Comparison of ENCODE assay signal across 20 mouse cellular contexts in genomic region chr14:76849071-76849470, GRCm38 (mm10).
DNase-seq lines count a peak whose midpoint lies in the region; TF ChIP-seq lines count a peak whose summit lies in the region.
"Had no signal": no experiment of that assay in that cellular context is flagged by ENCODE, and none has a peak within 500 bp of the region (broad histone marks: within the 10 kb centered on the region; RNA-seq: fewer than 3 reads in every experiment).

No protein-coding gene starts in this region.

- peak; percentile 37 to 49 for DNase-seq in heart, adult 18-20 months
- DNase-seq in heart, postnatal 25 days (ENCODE audit: low spot score): no peak
- peak; percentile 64 for DNase-seq in left cerebral cortex, postnatal 4 days
- DNase-seq in left cerebral cortex, adult 2 months (ENCODE audit: extremely low spot score in 1 of 2, low spot score in 2 of 2): no peak
- peak; percentile 15 for DNase-seq in brain, embryonic 14.5 days (ENCODE audit: low read depth)
- peak; percentile 9 to 28 for DNase-seq in lung, postnatal 4 days
- DNase-seq in right cerebral cortex, postnatal 36 days (ENCODE audit: low spot score in 2 of 2): no peak
- DNase-seq: cerebellum, adult 11-12 months; cerebellum, postnatal 36 days; gastrocnemius, adult 2 months; kidney, adult 9 months; kidney, postnatal 14 days; liver, postnatal 0 days; right cerebral cortex, postnatal 4 days; thymus, postnatal 25 days had no signal

- no peak for TF ChIP-seq CTCF in left cerebral cortex, adult 2 months (IDR thresholded peaks at IDR 0.05)
- no peak for TF ChIP-seq CTCF in brain, embryonic 14.5 days (IDR thresholded peaks at IDR 0.05; ENCODE audit: borderline replicate concordance, extremely low read depth, insufficient read depth, insufficient read length)

- H3K4me3 ChIP-seq in left cerebral cortex, adult 2 months: no peak overlapping the region
- H3K4me3 ChIP-seq: gastrocnemius, adult 2 months; hindbrain, embryonic 13.5 days; intestine, embryonic 15.5 days; megakaryocyte, embryonic 14.5 days; midbrain, embryonic 13.5 days; neural tube, embryonic 12.5 days had no signal

- H3K27ac ChIP-seq in left cerebral cortex, adult 2 months: no peak overlapping the region
- H3K27ac ChIP-seq: gastrocnemius, adult 2 months; hindbrain, embryonic 13.5 days; intestine, embryonic 15.5 days; midbrain, embryonic 13.5 days; neural tube, embryonic 12.5 days had no signal

- intact Hi-C loops in heart, postnatal 25 days (cut with DNase I): no loop called here
- intact Hi-C loops in left cerebral cortex, postnatal 4 days (cut with DNase I): no loop called here
- intact Hi-C loops in left cerebral cortex, adult 2 months (cut with DNase I): no loop called here

- no peak for TF ChIP-seq POLR2A in brain, embryonic 14.5 days (IDR thresholded peaks at IDR 0.05; ENCODE audit: borderline replicate concordance, extremely low read depth, insufficient read depth, insufficient read length, poor library complexity, severe bottlenecking)

Comparison
In these comparisons a context has a peak if more than half of its experiments do, and no peak if none do; other contexts are left out.
1. DNase-seq: peak in heart, adult 18-20 months (2 of 2), left cerebral cortex, postnatal 4 days (single experiment), brain, embryonic 14.5 days (single experiment) and lung, postnatal 4 days (2 of 2); none in heart, postnatal 25 days (single experiment), left cerebral cortex, adult 2 months (0 of 2) and right cerebral cortex, postnatal 36 days (0 of 2).